Mouse (Mus musculus) embryonic facial prominence, embryonic 13.5 days (tissue): ENCODE results near the gene Slc17a1. TPM values are rescaled to one million over a fixed set of nuclear protein-coding genes. Genes with fewer than 3 reads are reported as not detected.

Source experiments
- ATAC-seq: fragments of 200-750 bp; cut with Nextera tagmentation; 2 replicates; pipeline ENCODE4 v1.8.0; 2017; ENCODE audit warnings: low read depth; ENCODE audit not compliant: insufficient number of reproducible peaks, insufficient read depth, low FRiP score, low TSS enrichment
- H3K27ac ChIP-seq: fragments of 300-500 bp; sonication (generic); 2 replicates; pipeline ENCODE4 v1.5.1; 2015; ENCODE audit warnings: moderate library complexity, mild to moderate bottlenecking, inconsistent platforms
- H3K27me3 ChIP-seq: fragments of 300-500 bp; sonication (generic); 2 replicates; pipeline ENCODE4 v1.6.1; 2015; ENCODE audit warnings: mild to moderate bottlenecking, inconsistent platforms
- H3K36me3 ChIP-seq: fragments of 300-500 bp; sonication (generic); 2 replicates; pipeline ENCODE4 v1.6.1; 2015; ENCODE audit warnings: mild to moderate bottlenecking, inconsistent platforms
- H3K4me1 ChIP-seq: fragments of 300-500 bp; sonication (generic); 2 replicates; pipeline ENCODE4 v1.6.1; 2015; ENCODE audit warnings: inconsistent platforms
- H3K4me2 ChIP-seq: fragments of 300-500 bp; sonication (generic); 2 replicates; pipeline ENCODE4 v1.6.1; 2015; ENCODE audit warnings: moderate library complexity, mild to moderate bottlenecking, inconsistent platforms
- H3K4me3 ChIP-seq: fragments of 300-500 bp; sonication (generic); 2 replicates; pipeline ENCODE4 v1.5.1; 2015; ENCODE audit warnings: mild to moderate bottlenecking, inconsistent platforms
- H3K9ac ChIP-seq: fragments of 300-500 bp; sonication (generic); 2 replicates; pipeline ENCODE4 v1.6.1; 2015; ENCODE audit warnings: mild to moderate bottlenecking, inconsistent platforms
- H3K9me3 ChIP-seq: fragments of 300-500 bp; sonication (generic); 2 replicates; pipeline ENCODE4 v1.6.1; 2016; ENCODE audit warnings: inconsistent platforms
- whole genome bisulfite sequencing: fragments of 180-500 bp; shearing (Covaris S2); methylation state at CpG from one replicate; pipeline ENCODE4 v1.1.7; 2015; ENCODE audit warnings: mixed read lengths; 5-methylcytosine and 5-hydroxymethylcytosine counted together
- polyA plus RNA-seq: library from polyadenylated mRNA; unstranded; fragments of >200 nt; fragmentation: Nextera tagmentation; extraction: Ambion mirVana; gene quantifications from 2 replicates; pipeline ENCODE4 v1.2.1, GENCODE M21; 2015

Slc17a1 gene
- polyA plus RNA-seq, 1 experiment from 2014 or later = not detected

- Histone ChIP-seq H3K4me3 (no peak overlapping the region), H3K9ac (no peak overlapping the region), H3K4me2 (no peak overlapping the region), H3K27me3 (no peaks in the 10 kb centered on the region), H3K4me1 (peaks cover 5% of the 10 kb centered on the region; the same call in 1 of the 2 replicates), H3K36me3 (no peaks in the 10 kb centered on the region), H3K27ac (no peak overlapping the region), H3K9me3 (no peaks in the 10 kb centered on the region)
- 85% methylated on average over 9 of the region's 9 CpGs for WGBS
- no peak for ATAC-seq
Observed at GRCm38 (mm10) chr13:23864711-23865110, 2.8 kb upstream of the Slc17a1 start.

- no peak overlapping the region for H3K27ac ChIP-seq
- no peak for ATAC-seq
- H3K27me3 ChIP-seq = no peaks in the 10 kb centered on the region
Observed at GRCm38 (mm10) chr13:23866086-23866710, 1.4 kb upstream of the Slc17a1 start.

GRCm38 (mm10) chr13:23867000-23867399 lies 550 bp upstream of the Slc17a1 start:
- 88% methylated on average over 6 of the region's 6 CpGs for WGBS
- Histone ChIP-seq H3K27ac (no peak overlapping the region), H3K36me3 (no peaks in the 10 kb centered on the region), H3K4me1 (peaks cover 5% of the 10 kb centered on the region; the same call in 1 of the 2 replicates), H3K9ac (no peak overlapping the region), H3K27me3 (no peaks in the 10 kb centered on the region), H3K4me2 (no peak overlapping the region), H3K4me3 (no peak overlapping the region), H3K9me3 (no peaks in the 10 kb centered on the region)
- ATAC-seq = no peak

More at GRCm38 (mm10) chr13:23866086-23866710, 1.4 kb upstream of the Slc17a1 start:
- H3K9ac ChIP-seq = no peak overlapping the region
- H3K36me3 ChIP-seq = no peaks in the 10 kb centered on the region
- peaks cover 5% of the 10 kb centered on the region; the same call in 1 of the 2 replicates for H3K4me1 ChIP-seq
- H3K9me3 ChIP-seq = no peaks in the 10 kb centered on the region
- no peak overlapping the region for H3K4me2 ChIP-seq
- no peak overlapping the region for H3K4me3 ChIP-seq
- WGBS = 67% methylated on average over 9 of the region's 9 CpGs

GRCm38 (mm10) chr13:23868790-23869533 lies 1.4 kb downstream of the Slc17a1 start:
- no peak overlapping the region for H3K4me2 ChIP-seq
- H3K9ac ChIP-seq = no peak overlapping the region
- no peak overlapping the region for H3K27ac ChIP-seq
- H3K4me1 ChIP-seq = peaks cover 5% of the 10 kb centered on the region; the same call in 1 of the 2 replicates
- H3K27me3 ChIP-seq = no peaks in the 10 kb centered on the region
- no peaks in the 10 kb centered on the region for H3K36me3 ChIP-seq
- no peak overlapping the region for H3K4me3 ChIP-seq
- no peak for ATAC-seq
- no peaks in the 10 kb centered on the region for H3K9me3 ChIP-seq
- 86% methylated on average over 8 of the region's 8 CpGs for WGBS

- WGBS = 79% methylated on average over 3 of the region's 3 CpGs
- no peak overlapping the region for H3K4me2 ChIP-seq
- H3K4me1 ChIP-seq = peaks cover 5% of the 10 kb centered on the region; the same call in 1 of the 2 replicates
- H3K27ac ChIP-seq = no peak overlapping the region
- no peaks in the 10 kb centered on the region for H3K9me3 ChIP-seq
- H3K4me3 ChIP-seq = no peak overlapping the region
- no peaks in the 10 kb centered on the region for H3K36me3 ChIP-seq
- no peak for ATAC-seq
- H3K27me3 ChIP-seq = no peaks in the 10 kb centered on the region
- no peak overlapping the region for H3K9ac ChIP-seq
Observed at GRCm38 (mm10) chr13:23869996-23870395, 2.4 kb downstream of the Slc17a1 start.

- H3K9ac ChIP-seq = no peak overlapping the region
- no peak for ATAC-seq
- H3K4me3 ChIP-seq = no peak overlapping the region
- H3K36me3 ChIP-seq = no peaks in the 10 kb centered on the region
- 71% methylated on average over 5 of the region's 5 CpGs for WGBS
- H3K27me3 ChIP-seq = no peaks in the 10 kb centered on the region
- no peaks in the 10 kb centered on the region for H3K9me3 ChIP-seq
- no peak overlapping the region for H3K4me2 ChIP-seq
- no peaks in the 10 kb centered on the region for H3K4me1 ChIP-seq
- no peak overlapping the region for H3K27ac ChIP-seq
Observed at GRCm38 (mm10) chr13:23873141-23873540, 5.6 kb downstream of the Slc17a1 start.

- Histone ChIP-seq H3K27me3 (no peaks in the 10 kb centered on the region), H3K36me3 (no peaks in the 10 kb centered on the region), H3K9me3 (no peaks in the 10 kb centered on the region), H3K4me2 (no peak overlapping the region), H3K4me3 (no peak overlapping the region), H3K4me1 (no peaks in the 10 kb centered on the region), H3K9ac (no peak overlapping the region), H3K27ac (no peak overlapping the region)
- no peak for ATAC-seq
- WGBS = 73% methylated on average over 3 of the region's 3 CpGs
Observed at GRCm38 (mm10) chr13:23879106-23879505, 11.6 kb downstream of the Slc17a1 start.

GRCm38 (mm10) chr13:23879636-23880035 lies 12.1 kb downstream of the Slc17a1 start:
- Histone ChIP-seq H3K27me3 (no peaks in the 10 kb centered on the region), H3K4me3 (no peak overlapping the region), H3K9ac (no peak overlapping the region), H3K27ac (no peak overlapping the region), H3K36me3 (no peaks in the 10 kb centered on the region), H3K9me3 (no peaks in the 10 kb centered on the region), H3K4me1 (no peaks in the 10 kb centered on the region), H3K4me2 (no peak overlapping the region)
- no peak for ATAC-seq
- WGBS = 86% methylated on average over 5 of the region's 5 CpGs

- Histone ChIP-seq H3K27me3 (no peaks in the 10 kb centered on the region), H3K36me3 (no peaks in the 10 kb centered on the region), H3K4me2 (no peak overlapping the region), H3K27ac (no peak overlapping the region), H3K9me3 (no peaks in the 10 kb centered on the region), H3K4me1 (no peaks in the 10 kb centered on the region), H3K9ac (no peak overlapping the region), H3K4me3 (no peak overlapping the region)
- WGBS = 31% methylated on average over 2 of the region's 2 CpGs
- no peak for ATAC-seq
Observed at GRCm38 (mm10) chr13:23885540-23885939, 18.0 kb downstream of the Slc17a1 start.

GRCm38 (mm10) chr13:23887026-23887725 lies 19.6 kb downstream of the Slc17a1 start:
- WGBS = 80% methylated on average over 3 of the region's 3 CpGs
- H3K4me3 ChIP-seq = no peak overlapping the region
- H3K4me2 ChIP-seq = no peak overlapping the region
- H3K27ac ChIP-seq = no peak overlapping the region
- no peaks in the 10 kb centered on the region for H3K9me3 ChIP-seq
- no peak overlapping the region for H3K9ac ChIP-seq
- H3K4me1 ChIP-seq = no peaks in the 10 kb centered on the region
- no peaks in the 10 kb centered on the region for H3K36me3 ChIP-seq
- no peak for ATAC-seq
- H3K27me3 ChIP-seq = no peaks in the 10 kb centered on the region

GRCm38 (mm10) chr13:23889011-23889605 lies 21.6 kb downstream of the Slc17a1 start:
- Histone ChIP-seq H3K27me3 (no peaks in the 10 kb centered on the region), H3K4me1 (no peaks in the 10 kb centered on the region), H3K27ac (no peak overlapping the region), H3K4me3 (no peak overlapping the region), H3K9ac (no peak overlapping the region), H3K36me3 (no peaks in the 10 kb centered on the region), H3K9me3 (no peaks in the 10 kb centered on the region), H3K4me2 (no peak overlapping the region)
- WGBS = 38% methylated on average over 6 of the region's 6 CpGs
- no peak for ATAC-seq
